Mouse (Mus musculus): Measurements from ENCODE around the gene Dapk1. TPM values are rescaled to one million over a fixed set of nuclear protein-coding genes. Genes with fewer than 3 reads are reported as not detected.

The Dapk1 gene
- total RNA-seq, 2 experiments from 2014 or later: 149 to 154 TPM

- TF ChIP-seq CTCF (conservative IDR thresholded peaks at IDR 0.05): no peak
- H3K4me3 ChIP-seq: no peak overlapping the region
- H3K27ac ChIP-seq: no peak overlapping the region
- no peak for DNase-seq (ENCODE audit: low spot score in 2 of 2)
Observed at GRCm38 (mm10) chr13:60780534-60780933, 178.8 kb downstream of the Dapk1 start.

GRCm38 (mm10) chr13:60783301-60783700, 181.6 kb downstream of the Dapk1 start:
- DNase-seq (ENCODE audit: low spot score in 2 of 2): no peak
- no peak overlapping the region for H3K27ac ChIP-seq
- no peak for TF ChIP-seq CTCF (conservative IDR thresholded peaks at IDR 0.05)
- H3K4me3 ChIP-seq: no peak overlapping the region

GRCm38 (mm10) chr13:60786264-60786663, 184.5 kb downstream of the Dapk1 start, which contains the start of gene BC051665:
TSS of gene BC051665 (minus strand) at chr13:60786364.
- Histone ChIP-seq H3K4me3 (no peak within 1 kb of the TSS), H3K27ac (no peak within 1 kb of the TSS)
- no peak for TF ChIP-seq CTCF (conservative IDR thresholded peaks at IDR 0.05)
- no peak for DNase-seq (ENCODE audit: low spot score in 2 of 2)

DNA sequence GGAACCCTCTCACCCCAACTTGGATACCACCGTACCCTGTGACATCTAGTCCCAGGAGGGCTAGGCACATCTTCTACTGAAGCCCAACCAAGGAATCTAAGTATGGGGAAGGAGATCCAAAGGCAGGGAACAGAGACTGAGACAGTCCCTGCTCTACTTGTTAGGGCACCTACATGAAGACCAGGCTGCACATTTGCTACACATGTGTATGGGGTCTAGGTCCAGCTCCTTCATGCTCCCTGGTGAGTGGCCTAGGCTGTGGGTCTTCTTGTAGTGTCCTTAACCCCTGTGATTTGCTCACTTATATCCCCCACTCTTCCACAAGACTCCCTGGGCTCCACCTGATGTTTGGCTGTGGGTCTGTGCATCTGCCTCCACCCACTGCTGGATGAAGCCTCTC, 187.7 kb downstream of the Dapk1 start:
- TF ChIP-seq CTCF (conservative IDR thresholded peaks at IDR 0.05): no peak
- no peak overlapping the region for H3K4me3 ChIP-seq
- no peak overlapping the region for H3K27ac ChIP-seq
- no peak for DNase-seq (ENCODE audit: low spot score in 2 of 2)

DNA sequence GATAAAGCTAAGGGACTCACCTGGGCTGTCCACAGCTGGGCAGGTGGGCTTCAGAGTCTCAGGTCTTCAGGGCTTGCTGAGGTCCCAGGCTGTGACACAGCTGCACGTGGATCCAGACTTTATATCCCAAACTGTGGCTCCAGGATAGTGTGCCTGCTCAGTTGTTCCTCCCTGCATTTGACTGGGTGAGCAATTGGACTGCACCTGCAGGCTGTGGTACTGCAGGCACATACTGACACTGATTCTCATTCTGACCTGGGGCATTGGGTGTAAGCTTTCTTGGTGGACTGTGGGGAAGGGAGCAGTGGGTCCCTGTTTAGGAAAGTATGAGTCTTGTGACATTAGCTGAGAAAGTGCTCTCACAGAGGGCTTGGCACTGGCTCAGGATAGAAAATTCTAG, 201.0 kb downstream of the Dapk1 start, which contains the start of gene Ctsll3:
Ctsll3 (minus strand) TSS at position 101 of the 400 bp plus-strand sequence.
- no peak for DNase-seq (ENCODE audit: low spot score in 2 of 2)
- H3K27ac ChIP-seq: no peak within 1 kb of the TSS
- H3K4me3 ChIP-seq: no peak within 1 kb of the TSS
- no peak for TF ChIP-seq CTCF (conservative IDR thresholded peaks at IDR 0.05)

- no peak overlapping the region for H3K27ac ChIP-seq
- no peak for DNase-seq (ENCODE audit: low spot score in 2 of 2)
- H3K4me3 ChIP-seq: no peak overlapping the region
- no peak for TF ChIP-seq CTCF (conservative IDR thresholded peaks at IDR 0.05)
Observed at GRCm38 (mm10) chr13:60809690-60810089, 207.9 kb downstream of the Dapk1 start.

- H3K4me3 ChIP-seq: no peak overlapping the region
- no peak overlapping the region for H3K27ac ChIP-seq
- no peak for DNase-seq (ENCODE audit: low spot score in 2 of 2)
- TF ChIP-seq CTCF (conservative IDR thresholded peaks at IDR 0.05): no peak
Observed at GRCm38 (mm10) chr13:60812768-60813167, 211.0 kb downstream of the Dapk1 start.

Other genes with a start within 250 kb of the Dapk1 start
- gene BC051665, start 184.4 kb downstream of the Dapk1 start, total RNA-seq (2021): not detected
- gene Ctsll3, start 200.9 kb downstream of the Dapk1 start, total RNA-seq (2021): not detected

Measured in layer of hippocampus, adult 2 months (tissue).